Mouse (Mus musculus) cerebellum, adult 9-10 months (tissue): ENCODE measurements around the gene Bin2.

Experiments used
- DNase-seq: peaks from one replicate; pipeline ENCODE4 v3.0.0; 2022

Gene Bin2

GRCm38 (mm10) chr15:100680381-100680780, 11.0 kb upstream of the Bin2 start:
- no peak for DNase-seq

GRCm38 (mm10) chr15:100679005-100679404, 9.7 kb upstream of the Bin2 start:
- DNase-seq = no peak

- DNase-seq = no peak
Measured at GRCm38 (mm10) chr15:100678581-100678980, 9.2 kb upstream of the Bin2 start.

- DNase-seq = no peak
Measured at GRCm38 (mm10) chr15:100677675-100678074, 8.3 kb upstream of the Bin2 start.

GRCm38 (mm10) chr15:100676521-100676920, 7.2 kb upstream of the Bin2 start:
- no peak for DNase-seq

GRCm38 (mm10) chr15:100675486-100675885, 6.1 kb upstream of the Bin2 start:
- no peak for DNase-seq

GRCm38 (mm10) chr15:100674566-100674965, 5.2 kb upstream of the Bin2 start:
- DNase-seq = no peak

GRCm38 (mm10) chr15:100673585-100674391, 4.4 kb upstream of the Bin2 start:
- no peak for DNase-seq

- DNase-seq = no peak
Measured at GRCm38 (mm10) chr15:100670833-100671232, 1.5 kb upstream of the Bin2 start.

GRCm38 (mm10) chr15:100670004-100670403, 651 bp upstream of the Bin2 start:
- no peak for DNase-seq

GRCm38 (mm10) chr15:100667871-100668545, 1.3 kb downstream of the Bin2 start:
- DNase-seq = no peak

- no peak for DNase-seq
Measured at GRCm38 (mm10) chr15:100667420-100667819, 1.9 kb downstream of the Bin2 start.

- DNase-seq = no peak
Measured at GRCm38 (mm10) chr15:100666851-100667250, 2.5 kb downstream of the Bin2 start.

GRCm38 (mm10) chr15:100666219-100666696, 3.1 kb downstream of the Bin2 start:
- no peak for DNase-seq

GRCm38 (mm10) chr15:100665411-100666218, 3.7 kb downstream of the Bin2 start:
- DNase-seq = no peak

- DNase-seq = no peak
Measured at GRCm38 (mm10) chr15:100664813-100665274, 4.5 kb downstream of the Bin2 start.

- DNase-seq = no peak
Measured at GRCm38 (mm10) chr15:100660805-100661204, 8.5 kb downstream of the Bin2 start.

GRCm38 (mm10) chr15:100660306-100660705, 9.0 kb downstream of the Bin2 start:
- peak; percentile 48 for DNase-seq

- DNase-seq = no peak
Measured at GRCm38 (mm10) chr15:100655201-100655600, 14.2 kb downstream of the Bin2 start.

GRCm38 (mm10) chr15:100654271-100654670, 15.1 kb downstream of the Bin2 start:
- no peak for DNase-seq

GRCm38 (mm10) chr15:100651610-100652009, 17.7 kb downstream of the Bin2 start:
- no peak for DNase-seq

GRCm38 (mm10) chr15:100650111-100650510, 19.2 kb downstream of the Bin2 start:
- DNase-seq = peak; percentile 56

- DNase-seq = peak; percentile 82
Measured at GRCm38 (mm10) chr15:100646161-100646560, 23.2 kb downstream of the Bin2 start.
